Mouse (Mus musculus) 3T3-L1 (cell line): ENCODE data around the gene Pax7.

Experiments used
- DNase-seq: peaks from one replicate; pipeline ENCODE4 v3.0.0-alpha.2; 2015; ENCODE audit warnings: low read depth, low spot score

Gene Pax7

GRCm38 (mm10) chr4:139688058-139688457, 145.3 kb downstream of the Pax7 start:
- DNase-seq: no peak
